Mouse (Mus musculus) layer of hippocampus, adult 8-10 months (tissue): Measurements from ENCODE around the gene Ang. TPM values are rescaled to one million over a fixed set of nuclear protein-coding genes. Genes with fewer than 3 reads are reported as not detected.

Source experiments
- total RNA-seq, 4 experiments: library from RNA; stranded (reverse); gene quantifications; 2 replicates each; pipeline ENCODE4 v1.2.4; 2022

Gene Ang
- total RNA-seq, 4 experiments from 2014 or later: 3.9 to 15.2 (median 8.4) TPM

Other genes starting within 250 kb of the Ang start
- 1 to 10 TPM; 5.1 to 8.0 (median 7.4) TPM for gene Tep1, start 220.6 kb upstream of the Ang start, total RNA-seq
- gene Klhl33, start 193.6 kb upstream of the Ang start, total RNA-seq: 1 to 10 TPM; 5.1 to 6.4 (median 5.8) TPM
- gene Osgep, start 166.3 kb upstream of the Ang start, total RNA-seq: 10 to 100 TPM; 30.4 to 37.1 (median 34.9) TPM
- 10 to 100 TPM; 61.2 to 67.5 (median 64.1) TPM for gene Apex1, start 166.2 kb upstream of the Ang start, total RNA-seq
- gene Pip4p1, start 160.3 kb upstream of the Ang start, total RNA-seq: 100 to 1,000 TPM in 1 of 4 experiments, 10 to 100 TPM in 3; 87.5 to 104 (median 94.3) TPM
- 10 to 100 TPM; 14.9 to 21.4 (median 18.2) TPM for gene Pnp, start 160.1 kb upstream of the Ang start, total RNA-seq
- gene Gm49342, start 146.6 kb upstream of the Ang start, total RNA-seq: 10 to 100 TPM in 3 of 4 experiments, 1 to 10 TPM in 1; 8.5 to 15.5 (median 10.8) TPM
- 1 to 10 TPM; 1.3 to 2.0 (median 1.5) TPM for gene Pnp2, start 135.2 kb upstream of the Ang start, total RNA-seq
- under 1 TPM in 1 of 4 experiments, not detected in 3; 0.20 TPM for gene Rnase10, start 83.4 kb upstream of the Ang start, total RNA-seq
- gene Rnase9, start 49.3 kb upstream of the Ang start, total RNA-seq: not detected
- gene Rnase11, start 41.0 kb upstream of the Ang start, total RNA-seq: not detected
- gene Rnase12, start 33.5 kb upstream of the Ang start, total RNA-seq: not detected
- gene Olfr750, start 16.7 kb upstream of the Ang start, total RNA-seq: not detected
- gene Rnase4, start 73 bp upstream of the Ang start, total RNA-seq: 10 to 100 TPM; 14.0 to 46.9 (median 27.4) TPM
- not detected for gene Eddm3b, start 23.3 kb downstream of the Ang start, total RNA-seq
- under 1 TPM in 2 of 4 experiments, not detected in 2; 0.45 to 0.50 TPM for gene Rnase6, start 32.8 kb downstream of the Ang start, total RNA-seq
- 1 to 10 TPM; 2.7 to 5.0 (median 3.1) TPM for gene Rnase1, start 55.6 kb downstream of the Ang start, total RNA-seq
- gene Rnase2b, start 71.1 kb downstream of the Ang start, total RNA-seq: under 1 TPM in 1 of 4 experiments, not detected in 3; 0.74 TPM
- gene Ang2, start 108.0 kb downstream of the Ang start, total RNA-seq: not detected
- gene Ear14, start 112.2 kb downstream of the Ang start, total RNA-seq: not detected
- gene Rnase2a, start 165.0 kb downstream of the Ang start, total RNA-seq: not detected